Mouse (Mus musculus) left cerebral cortex, postnatal 14 days (tissue): ENCODE data around the gene Pfdn2. TPM values are rescaled to one million over a fixed set of nuclear protein-coding genes. Genes with fewer than 3 reads are reported as not detected.
A peak's percentile ranks its signal among the peaks of the same experiment; 100 is the strongest.
"Not testable (repeated sequence)": the region's sequence is repeated elsewhere in the genome, so short reads cannot be mapped to it uniquely, and the experiment has no call there.

Experiments used
- DNase-seq, 2 experiments: peaks; one replicate each; pipeline ENCODE4 v3.0.0; 2021 to 2022; ENCODE audit warnings: low spot score in 2 of 2, mixed read lengths in 1 of 2
- intact Hi-C: fragments of 180-260 bp; cut with DNase I; formaldehyde crosslinking; loops from one replicate; pipeline ENCODE4 v1.15.1; 2025
- long read RNA-seq, 2 experiments: library from polyadenylated mRNA; stranded (forward); transcript quantifications; one replicate each; pipeline ENCODE4 v2.0.0; 2021
- total RNA-seq, 2 experiments: library from RNA; stranded (reverse); gene quantifications; 2 replicates each; pipeline ENCODE4 v1.2.3; 2021

Pfdn2 gene
- total RNA-seq, result 100 to 1,000 TPM in 1 of 2 experiments, 10 to 100 TPM in 1; 99.0 to 109 TPM
- long read RNA-seq, experiment 1, transcript Pfdn2-202 (4 exons, 1,735 nt), result major isoform, 70 of 78 reads
- long read RNA-seq, experiment 1, partial matches to known transcripts, result 5 of 78 reads
- long read RNA-seq, experiment 1, other reads (novel, unspliced or antisense), result 2 of 78 reads
- long read RNA-seq, experiment 2, transcript Pfdn2-202 (4 exons, 1,735 nt), result major isoform, 74 of 77 reads
- long read RNA-seq, experiment 2, partial matches to known transcripts, result 1 of 77 reads
- long read RNA-seq, experiment 2, other reads (novel, unspliced or antisense), result 2 of 77 reads

- intact Hi-C loops, result no loop called here
These were observed at the start of gene Pfdn2, which contains the start of gene Nit1 for GRCm38 (mm10) chr1:171345225-171346094. TSS of gene Pfdn2 (plus strand) at chr1:171345670. TSS of gene Nit1 (minus strand) at chr1:171345646.

GRCm38 (mm10) chr1:171298226-171298625, 47.2 kb upstream of the Pfdn2 start:
- intact Hi-C loops, result no loop called here
- DNase-seq, result no peak

More at GRCm38 (mm10) chr1:171345225-171346094, at the start of gene Pfdn2, which contains the start of gene Nit1:
- peak; percentile 87 to 92 for DNase-seq

GRCm38 (mm10) chr1:171306157-171306556, 39.3 kb upstream of the Pfdn2 start:
- DNase-seq, intact Hi-C loops: not testable (repeated sequence)

GRCm38 (mm10) chr1:171309321-171309720, 36.1 kb upstream of the Pfdn2 start:
- intact Hi-C loops, result no loop called here
- no peak for DNase-seq

- intact Hi-C loops, result no loop called here
- no peak for DNase-seq
These were observed 25.7 kb upstream of the Pfdn2 start for GRCm38 (mm10) chr1:171319748-171320147.

GRCm38 (mm10) chr1:171320151-171320550, 25.3 kb upstream of the Pfdn2 start:
- no peak for DNase-seq
- intact Hi-C loops, result no loop called here

GRCm38 (mm10) chr1:171321415-171321814, 24.1 kb upstream of the Pfdn2 start:
- intact Hi-C loops, result no loop called here
- DNase-seq, result peak in 1 of 2 experiments; percentile 46

- intact Hi-C loops, result no loop called here
These were observed 23.5 kb upstream of the Pfdn2 start for GRCm38 (mm10) chr1:171322012-171322411.

GRCm38 (mm10) chr1:171325571-171325970, 19.9 kb upstream of the Pfdn2 start:
- no peak for DNase-seq
- intact Hi-C loops, result loop anchor here (5.0 kb wide), 1 partner anchor 33 kb away; no protein-coding TSS in a partner anchor

More at GRCm38 (mm10) chr1:171322012-171322411, 23.5 kb upstream of the Pfdn2 start:
- no peak for DNase-seq

- intact Hi-C loops, result loop anchor here (5.0 kb wide), 1 partner anchor 34 kb away; no protein-coding TSS in a partner anchor
- DNase-seq, result not testable (repeated sequence)
These were observed 18.9 kb upstream of the Pfdn2 start for GRCm38 (mm10) chr1:171326588-171326987.

- no peak for DNase-seq
- intact Hi-C loops, result loop anchor here (5.0 kb wide), 1 partner anchor 36 kb away; no protein-coding TSS in a partner anchor
These were observed 17.2 kb upstream of the Pfdn2 start for GRCm38 (mm10) chr1:171328244-171328643.

GRCm38 (mm10) chr1:171328839-171329432, 16.5 kb upstream of the Pfdn2 start, which contains the start of gene Dedd:
TSS of gene Dedd (plus strand) at chr1:171329145.
- intact Hi-C loops, result loop anchor here (5.0 kb wide), 1 partner anchor 37 kb away; no protein-coding TSS in a partner anchor
- peak; percentile 94 to 96 for DNase-seq

GRCm38 (mm10) chr1:171329433-171330215, 15.8 kb upstream of the Pfdn2 start:
- intact Hi-C loops, result loop anchor here (5.0 kb wide), 1 partner anchor 37 kb away; no protein-coding TSS in a partner anchor
- no peak for DNase-seq

- intact Hi-C loops, result no loop called here
- DNase-seq, result no peak
These were observed 15.3 kb upstream of the Pfdn2 start for GRCm38 (mm10) chr1:171330216-171330560.

GRCm38 (mm10) chr1:171342262-171343207, 2.9 kb upstream of the Pfdn2 start:
- no peak for DNase-seq
- intact Hi-C loops, result no loop called here

- intact Hi-C loops, result no loop called here
- DNase-seq, result peak in 1 of 2 experiments; percentile 28
These were observed 1.4 kb upstream of the Pfdn2 start for GRCm38 (mm10) chr1:171343922-171344677.

- DNase-seq, result no peak
- intact Hi-C loops, result no loop called here
These were observed 755 bp upstream of the Pfdn2 start for GRCm38 (mm10) chr1:171344715-171345114.
